Mouse (Mus musculus) kidney, adult 2 months (tissue): ENCODE results near the gene Fars2.

Source experiments
- CTCF ChIP-seq: fragments of 200-500 bp; conservative IDR thresholded peaks from 2 replicates; pipeline ENCODE4 v1.5.1; 2011; ENCODE audit warnings: low read depth, mild to moderate bottlenecking, control low read depth, low read length, moderate library complexity, mixed read lengths; ENCODE audit not compliant: insufficient read depth, insufficient read length
- POLR2A ChIP-seq: fragments of 200-500 bp; IDR thresholded peaks from one replicate; pipeline ENCODE4 v1.6.1; 2011; ENCODE audit warnings: low read depth, low read length, control low read depth

GRCm38 (mm10) chr13:36139703-36140102 is 22.5 kb downstream of the Fars2 start:
- TF ChIP-seq CTCF: no peak
- TF ChIP-seq POLR2A: no peak
